Mouse (Mus musculus): ENCODE measurements around the gene Rfx5. TPM values are rescaled to one million over a fixed set of nuclear protein-coding genes. Genes with fewer than 3 reads are reported as not detected.
A peak's percentile ranks its signal among the peaks of the same experiment; 100 is the strongest.

Gene Rfx5
- polyA plus RNA-seq, 1 experiment = 22.2 TPM

DNA sequence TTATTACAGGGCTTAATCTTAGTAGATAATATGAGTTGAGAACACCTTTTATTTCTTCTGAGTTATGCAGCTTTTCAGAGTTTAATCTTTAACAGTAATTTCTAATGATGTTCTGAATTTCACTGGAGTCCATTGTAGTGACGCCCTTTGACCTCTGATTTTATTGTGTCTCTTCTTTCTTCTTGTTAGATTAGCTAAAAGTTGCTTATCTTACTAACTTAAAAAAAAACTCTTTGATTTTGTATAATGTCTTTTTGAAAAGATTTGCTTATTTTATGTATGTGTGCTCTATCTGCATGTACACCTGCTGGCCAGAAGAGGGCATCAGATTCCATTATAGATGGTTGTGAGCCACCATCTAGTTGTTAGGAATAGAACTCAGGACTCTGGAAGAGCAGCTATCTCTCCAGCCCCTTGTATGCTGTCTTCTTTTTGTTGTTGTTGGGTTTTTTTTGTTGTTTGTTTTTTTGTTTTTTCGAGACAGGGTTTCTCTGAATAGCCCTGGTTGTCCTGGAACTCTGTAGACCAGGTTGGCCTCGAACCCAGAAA lies 5.7 kb upstream of the Rfx5 start:
- peaks cover 3% of the 10 kb centered on the region for H3K4me1 ChIP-seq (ENCODE audit: control insufficient read depth, insufficient read depth, low read length)
- H3K4me3 ChIP-seq (replicated peaks; ENCODE audit: control insufficient read depth, low read depth, low read length) = no peak overlapping the region
- H3K27ac ChIP-seq (ENCODE audit: control insufficient read depth, insufficient read depth, low read depth, low read length, poor library complexity) = no peak overlapping the region
- TF ChIP-seq POLR2A (IDR thresholded peaks at IDR 0.05; ENCODE audit: borderline replicate concordance, control insufficient read depth, low read depth, low read length) = no peak
- 0 out of 2 replicates have a peak, but pooled peaks have one; percentile 13 for TF ChIP-seq CTCF (IDR thresholded peaks at IDR 0.05; ENCODE audit: control insufficient read depth, insufficient read depth, low read length)
- WGBS = 77% methylated on average over 3 of the region's 3 CpGs

DNA sequence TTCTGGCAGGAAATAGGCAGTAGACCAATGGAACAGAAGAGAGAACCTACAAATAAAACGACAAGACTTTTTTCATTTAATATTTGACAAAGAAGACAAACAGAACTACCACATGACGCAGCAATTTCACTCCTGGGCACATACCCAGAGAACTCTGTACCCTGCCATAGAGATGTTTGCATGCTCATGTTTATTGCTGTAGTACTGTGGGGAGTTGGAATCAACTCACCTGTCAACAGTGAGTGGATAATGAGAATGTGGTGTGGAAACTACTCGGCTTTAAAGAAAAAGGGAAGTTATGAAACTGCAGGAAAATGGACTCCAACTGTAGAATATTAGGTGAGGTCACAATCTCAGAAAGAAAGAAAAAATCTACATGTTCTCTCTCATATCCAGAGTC lies 4.2 kb upstream of the Rfx5 start:
- Histone ChIP-seq H3K4me3 (replicated peaks; ENCODE audit: control insufficient read depth, low read depth, low read length) (no peak overlapping the region), H3K4me1 (ENCODE audit: control insufficient read depth, insufficient read depth, low read length) (no peaks in the 10 kb centered on the region; the same call in 1 of the 2 replicates), H3K27ac (ENCODE audit: control insufficient read depth, insufficient read depth, low read depth, low read length, poor library complexity) (no peak overlapping the region)
- 12% methylated on average over 3 of the region's 3 CpGs for WGBS
- TF ChIP-seq CTCF (IDR thresholded peaks at IDR 0.05; ENCODE audit: control insufficient read depth, insufficient read depth, low read length) (no peak), POLR2A (IDR thresholded peaks at IDR 0.05; ENCODE audit: borderline replicate concordance, control insufficient read depth, low read depth, low read length) (no peak)

DNA sequence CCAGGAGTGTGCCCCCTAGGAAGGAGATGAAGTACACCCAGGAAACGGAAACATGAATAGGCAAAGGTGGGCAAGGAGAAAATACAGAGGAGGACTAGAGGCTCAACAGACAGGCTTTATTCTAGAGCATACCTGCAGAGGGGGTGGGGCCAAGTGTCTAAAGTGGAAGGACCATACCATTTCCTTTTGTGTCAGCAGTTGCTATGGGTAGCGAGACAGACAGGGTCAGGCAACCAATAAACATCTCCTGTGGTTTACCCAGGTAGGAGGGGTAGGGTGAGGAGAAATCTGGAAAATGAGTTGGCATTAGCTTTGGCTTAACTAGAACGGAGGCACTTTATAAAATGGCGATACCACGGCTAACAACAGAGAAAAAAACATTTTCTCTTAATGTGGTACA lies 1.1 kb upstream of the Rfx5 start:
- Histone ChIP-seq H3K27ac (ENCODE audit: control insufficient read depth, insufficient read depth, low read depth, low read length, poor library complexity) (no peak overlapping the region), H3K4me1 (ENCODE audit: control insufficient read depth, insufficient read depth, low read length) (no peaks in the 10 kb centered on the region; the same call in 1 of the 2 replicates), H3K4me3 (replicated peaks; ENCODE audit: control insufficient read depth, low read depth, low read length) (peak overlapping the region; percentile 38)
- WGBS = 33% methylated on average over 5 of the region's 5 CpGs
- TF ChIP-seq POLR2A (IDR thresholded peaks at IDR 0.05; ENCODE audit: borderline replicate concordance, control insufficient read depth, low read depth, low read length) = no peak
- no peak for TF ChIP-seq CTCF (IDR thresholded peaks at IDR 0.05; ENCODE audit: control insufficient read depth, insufficient read depth, low read length)

DNA sequence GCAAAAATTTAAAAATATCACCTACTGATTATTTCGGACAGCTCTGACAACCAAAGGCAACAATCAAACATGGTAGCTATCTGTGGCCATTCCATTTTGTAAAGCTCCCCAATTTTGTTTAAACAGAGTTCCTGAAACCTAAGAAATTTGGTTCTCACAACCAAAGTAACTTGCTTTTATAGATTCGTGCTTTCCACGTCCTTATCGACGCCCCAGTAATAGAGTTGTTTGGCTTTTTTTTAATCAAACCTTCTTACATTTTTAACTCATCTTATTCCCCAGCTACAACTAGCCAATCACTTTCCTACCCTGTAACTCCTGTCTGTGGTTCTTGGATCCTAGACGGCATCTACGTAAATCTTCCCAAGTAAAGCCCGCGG lies 501 bp upstream of the Rfx5 start:
- peak overlapping the region; percentile 63 for H3K27ac ChIP-seq (ENCODE audit: control insufficient read depth, insufficient read depth, low read depth, low read length, poor library complexity)

DNA sequence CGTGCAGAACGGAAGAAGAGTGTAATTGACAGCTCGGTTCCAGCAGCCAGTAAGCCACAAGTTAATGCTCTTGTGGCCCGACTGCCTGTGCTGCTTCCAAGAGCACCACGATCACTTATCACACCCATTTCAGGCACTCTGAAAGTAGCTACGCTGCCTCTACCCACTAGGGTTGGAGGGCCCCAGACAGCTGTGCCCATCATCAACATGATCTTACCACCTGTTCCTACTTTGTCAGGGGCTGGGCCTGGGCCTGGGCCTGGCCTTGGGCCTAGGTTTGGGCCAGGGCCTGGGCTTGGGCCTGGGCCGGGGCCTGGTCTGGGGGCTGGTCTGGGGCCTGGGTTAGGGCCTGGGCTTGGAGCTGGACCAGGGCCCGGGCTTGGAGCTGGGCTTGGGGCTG lies 4.4 kb downstream of the Rfx5 start:
- WGBS = 82% methylated on average over 8 of the region's 8 CpGs
- Histone ChIP-seq H3K4me3 (replicated peaks; ENCODE audit: control insufficient read depth, low read depth, low read length) (no peak overlapping the region), H3K27ac (ENCODE audit: control insufficient read depth, insufficient read depth, low read depth, low read length, poor library complexity) (no peak overlapping the region), H3K4me1 (ENCODE audit: control insufficient read depth, insufficient read depth, low read length) (no peaks in the 10 kb centered on the region; the same call in 1 of the 2 replicates)
- no peak for TF ChIP-seq POLR2A (IDR thresholded peaks at IDR 0.05; ENCODE audit: borderline replicate concordance, control insufficient read depth, low read depth, low read length)
- TF ChIP-seq CTCF (IDR thresholded peaks at IDR 0.05; ENCODE audit: control insufficient read depth, insufficient read depth, low read length) = no peak

More for the DNA sequence above, 501 bp upstream of the Rfx5 start:
- H3K4me3 ChIP-seq (replicated peaks; ENCODE audit: control insufficient read depth, low read depth, low read length) = peak overlapping the region; percentile 96
- TF ChIP-seq CTCF (IDR thresholded peaks at IDR 0.05; ENCODE audit: control insufficient read depth, insufficient read depth, low read length) (no peak), POLR2A (IDR thresholded peaks at IDR 0.05; ENCODE audit: borderline replicate concordance, control insufficient read depth, low read depth, low read length) (no peak)
- WGBS = 2% methylated on average over 9 of the region's 9 CpGs
- H3K4me1 ChIP-seq (ENCODE audit: control insufficient read depth, insufficient read depth, low read length) = no peaks in the 10 kb centered on the region; the same call in 1 of the 2 replicates

DNA sequence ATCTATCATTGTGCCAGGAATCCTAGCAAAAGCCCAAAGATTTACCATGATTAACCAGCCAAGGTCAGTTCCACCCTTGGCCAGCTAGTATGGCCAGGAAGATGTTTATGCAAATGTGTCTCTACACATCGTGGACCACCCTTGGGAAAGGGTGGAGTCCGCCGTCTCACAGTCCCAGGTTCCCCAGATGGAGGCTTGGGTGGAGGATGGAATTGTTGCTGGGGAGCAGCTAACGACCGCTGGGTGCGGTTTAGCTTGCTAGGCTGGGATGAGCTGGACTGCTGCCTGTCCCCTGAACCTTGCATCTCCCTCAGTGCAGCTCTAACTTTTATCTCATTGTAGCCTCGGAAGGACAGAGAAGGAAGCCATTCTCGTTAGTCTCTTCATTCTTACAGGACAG lies 6.0 kb downstream of the Rfx5 start:
- Histone ChIP-seq H3K4me1 (ENCODE audit: control insufficient read depth, insufficient read depth, low read length) (no peaks in the 10 kb centered on the region; the same call in 1 of the 2 replicates), H3K4me3 (replicated peaks; ENCODE audit: control insufficient read depth, low read depth, low read length) (no peak overlapping the region), H3K27ac (ENCODE audit: control insufficient read depth, insufficient read depth, low read depth, low read length, poor library complexity) (no peak overlapping the region)
- no peak for TF ChIP-seq POLR2A (IDR thresholded peaks at IDR 0.05; ENCODE audit: borderline replicate concordance, control insufficient read depth, low read depth, low read length)
- WGBS = 69% methylated on average over 8 of the region's 8 CpGs

DNA sequence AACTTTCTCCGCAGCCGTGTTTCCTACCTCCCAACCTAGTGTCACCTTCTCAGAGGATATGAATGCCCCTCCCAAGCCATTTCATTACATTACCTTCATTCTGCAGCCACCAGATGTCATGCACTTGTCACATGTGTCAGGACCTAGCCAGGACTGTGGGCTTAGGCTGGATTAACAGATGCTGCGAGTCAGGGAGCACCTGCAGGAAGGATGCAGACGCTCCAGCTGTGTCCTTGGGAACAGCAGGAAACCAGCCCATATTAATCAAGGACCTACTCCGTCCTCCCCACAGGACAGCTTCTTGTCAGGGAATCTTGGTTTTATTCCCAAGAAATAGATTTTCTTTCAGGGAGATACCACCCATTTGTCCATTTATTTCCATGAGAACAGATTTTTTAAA lies 6.4 kb downstream of the Rfx5 start:
- WGBS = 83% methylated on average over 5 of the region's 5 CpGs
- no peaks in the 10 kb centered on the region; the same call in 1 of the 2 replicates for H3K4me1 ChIP-seq (ENCODE audit: control insufficient read depth, insufficient read depth, low read length)
- no peak overlapping the region for H3K27ac ChIP-seq (ENCODE audit: control insufficient read depth, insufficient read depth, low read depth, low read length, poor library complexity)
- TF ChIP-seq CTCF (IDR thresholded peaks at IDR 0.05; ENCODE audit: control insufficient read depth, insufficient read depth, low read length) (no peak), POLR2A (IDR thresholded peaks at IDR 0.05; ENCODE audit: borderline replicate concordance, control insufficient read depth, low read depth, low read length) (no peak)
- no peak overlapping the region for H3K4me3 ChIP-seq (replicated peaks; ENCODE audit: control insufficient read depth, low read depth, low read length)

DNA sequence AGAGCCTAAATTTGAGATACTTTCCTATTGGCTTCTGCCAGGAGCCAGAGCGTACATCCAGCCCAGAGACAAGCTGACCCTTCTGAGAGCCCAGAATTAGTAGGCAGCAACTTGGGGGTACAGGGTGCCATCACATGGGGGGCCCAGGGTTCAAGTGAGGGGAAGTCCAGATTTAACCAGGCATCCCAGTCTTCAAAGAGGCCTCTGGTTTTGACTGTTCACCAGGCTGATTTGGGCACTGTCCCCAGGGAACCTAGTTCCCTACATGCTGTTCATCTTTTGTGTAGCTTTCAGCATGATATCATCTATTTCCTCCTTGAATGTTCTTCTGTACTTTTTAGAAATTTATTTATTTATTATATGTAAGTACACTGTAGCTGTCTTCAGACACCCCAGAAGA lies 11.1 kb downstream of the Rfx5 start:
- 76% methylated on average over 1 of the region's 1 CpGs for WGBS

DNA sequence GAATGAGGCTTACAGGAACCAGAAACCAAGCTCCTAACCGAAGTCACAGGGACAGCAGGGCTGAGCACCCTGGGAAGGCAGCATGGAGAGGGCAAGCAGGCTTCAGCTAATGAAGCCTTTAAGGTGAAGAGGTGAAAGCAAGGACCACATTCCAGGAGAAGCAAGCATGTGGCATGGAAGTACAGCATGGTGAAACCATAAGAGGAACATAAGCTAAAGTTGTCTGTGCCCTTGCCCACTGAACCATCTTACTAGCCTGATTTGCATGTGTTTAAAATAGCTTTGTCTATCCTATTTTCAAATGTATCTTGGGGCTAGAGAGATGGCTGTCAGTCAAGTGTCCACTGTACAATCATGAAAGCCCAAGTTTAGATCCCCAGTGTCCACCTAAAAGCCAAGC lies 12.0 kb downstream of the Rfx5 start:
- Histone ChIP-seq H3K4me1 (ENCODE audit: control insufficient read depth, insufficient read depth, low read length) (peaks cover 3% of the 10 kb centered on the region; the same call in 1 of the 2 replicates), H3K4me3 (replicated peaks; ENCODE audit: control insufficient read depth, low read depth, low read length) (no peak overlapping the region), H3K27ac (ENCODE audit: control insufficient read depth, insufficient read depth, low read depth, low read length, poor library complexity) (peak overlapping the region; percentile 66)
- TF ChIP-seq CTCF (IDR thresholded peaks at IDR 0.05; ENCODE audit: control insufficient read depth, insufficient read depth, low read length) (no peak), POLR2A (IDR thresholded peaks at IDR 0.05; ENCODE audit: borderline replicate concordance, control insufficient read depth, low read depth, low read length) (no peak)
- WGBS = 58% methylated on average over 1 of the region's 1 CpGs

More for the DNA sequence above, 11.1 kb downstream of the Rfx5 start:
- H3K27ac ChIP-seq (ENCODE audit: control insufficient read depth, insufficient read depth, low read depth, low read length, poor library complexity) = peak overlapping the region; percentile 12; the same call in 1 of the 2 replicates
- no peak overlapping the region for H3K4me3 ChIP-seq (replicated peaks; ENCODE audit: control insufficient read depth, low read depth, low read length)
- TF ChIP-seq POLR2A (IDR thresholded peaks at IDR 0.05; ENCODE audit: borderline replicate concordance, control insufficient read depth, low read depth, low read length) (no peak), CTCF (IDR thresholded peaks at IDR 0.05; ENCODE audit: control insufficient read depth, insufficient read depth, low read length) (no peak)
- H3K4me1 ChIP-seq (ENCODE audit: control insufficient read depth, insufficient read depth, low read length) = peaks cover 3% of the 10 kb centered on the region; the same call in 1 of the 2 replicates
